Mouse (Mus musculus) erythroblast, adult 5-6 weeks (primary cell): ENCODE data around the gene Lpar3. TPM values are rescaled to one million over a fixed set of nuclear protein-coding genes. Genes with fewer than 3 reads are reported as not detected.

Source experiments
- ATAC-seq: replicated peaks from 2 replicates; pipeline ENCODE4 v1.8.0; 2016; ENCODE audit warnings: moderate number of reproducible peaks, mild to moderate bottlenecking, moderate TSS enrichment, inconsistent platforms; ENCODE audit not compliant: poor library complexity, low FRiP score, severe bottlenecking
- total RNA-seq, 2 experiments: library from RNA; stranded (forward) in 1 of 2; stranded (reverse) in 1 of 2; fragments of 150-400 nt in 1 of 2; fragments of 200-764, 138-1000 nt in 1 of 2; gene quantifications; 2 replicates each; pipeline versions ENCODE4 v1.2.3 to v1.2.4; 2015 to 2017; ENCODE audit warnings: low replicate concordance in 2 of 2

The Lpar3 gene
- total RNA-seq, 2 experiments from 2014 or later = not detected

DNA sequence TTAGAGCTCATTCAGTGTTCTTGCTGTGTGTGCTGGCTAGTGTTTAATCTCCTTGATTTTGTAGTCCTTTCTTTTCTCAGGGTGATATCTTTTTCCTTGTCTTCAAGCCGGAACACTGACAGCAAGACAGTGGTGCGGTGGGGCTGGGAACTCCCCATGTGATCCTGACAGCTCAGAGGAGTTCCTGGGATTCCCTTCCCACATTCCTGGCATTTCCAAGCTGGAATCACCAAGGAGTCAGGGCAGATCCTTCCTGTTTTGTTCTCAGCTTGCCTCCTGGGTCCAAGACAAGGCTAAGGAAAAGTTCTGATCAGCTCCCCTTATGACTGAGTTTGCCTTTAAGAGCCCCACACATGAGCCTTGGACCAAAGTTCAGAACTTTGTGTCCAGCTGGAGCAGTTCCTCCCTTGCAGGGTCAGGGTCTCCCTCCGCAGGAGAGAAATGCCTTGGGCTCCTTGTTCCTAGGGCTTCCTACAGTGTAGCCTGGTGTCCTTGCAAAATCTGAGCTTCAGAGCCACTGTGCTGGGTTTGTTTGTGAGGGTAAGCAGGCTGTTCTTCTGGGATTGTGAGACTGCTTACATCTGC is 33.1 kb downstream of the Lpar3 start:
- ATAC-seq = no peak

DNA sequence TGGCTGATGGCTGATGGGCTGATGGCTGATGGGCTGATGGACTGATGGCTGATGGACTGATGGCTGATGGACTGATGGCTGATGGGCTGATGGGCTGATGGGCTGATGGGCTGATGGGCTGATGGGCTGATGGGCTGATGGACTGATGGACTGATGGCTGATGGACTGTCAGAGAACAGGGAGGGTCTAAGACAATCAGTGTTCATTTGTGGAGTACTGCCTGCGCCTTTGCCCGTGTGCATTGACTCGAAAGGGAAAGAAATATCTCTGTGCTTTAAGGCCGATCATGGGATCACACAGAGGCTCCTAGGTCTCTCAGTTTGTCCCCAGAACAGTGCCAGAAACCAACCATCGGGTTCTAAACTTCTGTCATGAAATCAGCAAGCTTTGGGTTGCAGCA is 34.4 kb downstream of the Lpar3 start:
- ATAC-seq = no peak

DNA sequence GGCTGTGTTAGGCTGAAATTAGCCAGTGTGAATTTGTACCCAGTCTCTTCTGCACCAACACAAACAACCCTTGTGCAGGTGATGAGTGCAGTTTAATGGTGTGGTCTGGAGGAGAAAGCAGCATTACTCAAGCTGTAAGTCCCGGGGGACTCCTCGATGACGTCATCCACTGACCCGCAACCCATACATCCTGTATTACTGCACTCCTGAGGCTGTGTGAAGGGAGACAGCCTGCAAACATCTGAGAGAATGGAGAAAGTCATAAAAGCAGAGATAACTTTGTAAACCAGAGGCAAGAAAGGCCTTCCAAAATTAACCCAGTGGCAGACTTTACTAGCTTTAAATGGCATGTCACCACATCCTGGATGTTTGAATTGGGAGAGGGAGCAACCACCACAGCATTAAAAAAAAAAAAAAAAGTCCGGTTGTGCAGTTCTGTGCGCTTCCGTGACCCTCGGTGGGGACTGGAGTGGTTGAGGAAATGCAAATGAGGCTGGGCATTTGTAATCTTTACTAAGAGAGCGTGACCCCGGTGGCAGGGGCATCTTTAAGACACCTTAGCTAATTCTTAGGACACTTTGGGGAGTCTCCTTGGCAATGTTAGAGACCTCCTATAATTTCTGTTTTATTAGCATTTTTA is 36.8 kb downstream of the Lpar3 start:
- ATAC-seq = no peak

DNA sequence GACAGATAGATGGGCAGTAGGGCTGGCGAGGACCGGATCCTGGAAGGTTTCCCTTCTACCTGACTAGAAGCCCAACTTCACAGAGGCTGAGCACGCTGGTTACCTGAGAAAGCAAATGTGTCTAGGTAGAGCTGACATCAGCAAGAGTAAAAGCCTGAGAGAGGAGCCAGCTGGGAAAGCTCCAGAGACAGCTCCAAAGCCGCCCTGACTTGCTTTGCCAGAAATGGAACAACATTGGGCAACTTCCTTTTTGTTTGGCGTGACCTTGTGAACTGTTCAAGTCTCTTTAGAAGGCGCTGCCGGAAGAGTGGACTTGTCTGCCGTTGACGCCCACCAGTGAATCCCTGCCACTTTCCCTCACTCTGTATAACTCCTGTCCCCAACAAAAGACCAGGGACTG is 39.4 kb downstream of the Lpar3 start:
- no peak for ATAC-seq

DNA sequence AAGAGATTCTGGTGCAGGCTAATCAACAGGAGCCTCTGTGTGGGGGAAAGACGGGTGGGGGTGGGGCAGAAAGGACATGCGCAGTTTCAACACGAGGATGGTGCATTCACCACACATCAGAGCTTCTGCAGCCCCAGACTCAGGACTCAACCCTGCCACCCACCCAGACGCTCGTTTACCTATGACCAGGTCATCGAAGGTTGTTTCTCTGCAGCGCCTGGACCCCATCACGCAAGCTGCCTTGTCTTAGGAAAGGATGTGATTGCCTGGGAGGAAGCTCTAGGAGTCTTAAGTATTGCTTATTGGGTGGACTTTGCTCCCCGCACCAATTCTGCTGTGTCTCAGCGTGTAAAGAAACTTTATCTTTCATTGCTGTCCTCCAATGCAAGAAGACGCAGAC is 40.1 kb downstream of the Lpar3 start:
- no peak for ATAC-seq

DNA sequence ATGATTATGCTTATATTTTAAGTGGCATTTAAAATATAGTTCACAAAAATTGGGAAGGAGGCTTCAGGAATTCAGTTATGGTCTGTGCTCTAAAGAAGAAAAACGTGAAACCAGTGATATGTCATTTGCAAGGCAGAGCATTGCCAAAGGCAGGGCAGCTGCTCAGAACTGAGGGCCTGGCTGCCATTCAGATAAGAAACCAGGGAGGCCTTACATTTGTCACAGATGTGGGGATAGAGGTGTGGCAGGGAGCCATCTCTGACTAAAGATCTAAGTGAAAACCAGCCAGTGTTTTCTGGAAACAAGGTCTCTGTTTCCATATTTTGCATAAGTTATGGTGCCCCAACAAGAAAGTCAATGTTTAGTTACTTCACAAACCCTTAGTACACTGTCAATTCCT is 41.8 kb downstream of the Lpar3 start:
- ATAC-seq = no peak

DNA sequence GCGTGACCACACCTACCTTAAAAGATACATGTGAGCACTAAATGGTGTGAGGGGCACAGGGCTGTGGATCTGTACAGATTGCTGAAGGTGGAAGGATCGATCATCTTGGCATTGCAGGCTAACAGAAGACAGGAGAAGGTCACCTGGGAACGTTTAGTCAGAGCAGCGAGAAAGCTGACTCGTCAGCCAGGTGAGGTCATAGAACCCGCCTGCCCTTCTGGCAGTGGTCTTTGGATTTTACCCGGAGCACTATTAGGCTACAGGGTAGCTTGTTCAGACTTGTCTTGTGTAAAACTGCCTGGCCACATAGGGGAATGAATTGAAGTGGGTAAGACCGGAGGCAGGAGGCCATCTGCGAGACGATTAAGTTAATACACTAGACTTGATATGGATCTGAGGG is 43.4 kb downstream of the Lpar3 start:
- no peak for ATAC-seq

DNA sequence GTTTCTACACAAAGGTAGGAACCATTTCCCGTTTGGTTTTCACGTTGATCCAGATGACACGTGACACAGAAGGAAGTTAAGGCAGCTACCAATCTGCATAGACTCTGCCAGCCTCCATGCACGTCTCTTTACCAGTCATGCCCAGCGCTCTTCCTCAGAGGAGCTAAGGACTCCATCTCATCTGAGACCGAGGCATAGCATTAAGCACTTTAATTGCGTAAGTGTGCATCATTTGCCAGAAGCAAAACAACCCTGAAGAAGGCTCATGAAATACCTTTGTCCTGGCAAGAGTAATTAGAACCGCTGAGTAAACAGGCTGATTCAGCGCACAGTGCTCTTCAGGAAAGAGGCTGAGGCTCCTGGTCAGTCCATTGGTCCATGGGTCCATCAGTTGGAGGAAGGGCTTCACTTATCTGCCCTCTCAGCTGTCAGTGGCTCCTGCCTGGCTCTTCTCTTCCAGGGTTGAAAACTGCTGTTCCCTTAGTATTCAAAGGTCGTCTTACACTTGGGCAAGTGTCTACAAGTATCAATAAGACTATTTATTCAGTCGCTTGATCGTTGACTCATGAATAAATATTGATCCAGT is 44.9 kb downstream of the Lpar3 start:
- no peak for ATAC-seq

DNA sequence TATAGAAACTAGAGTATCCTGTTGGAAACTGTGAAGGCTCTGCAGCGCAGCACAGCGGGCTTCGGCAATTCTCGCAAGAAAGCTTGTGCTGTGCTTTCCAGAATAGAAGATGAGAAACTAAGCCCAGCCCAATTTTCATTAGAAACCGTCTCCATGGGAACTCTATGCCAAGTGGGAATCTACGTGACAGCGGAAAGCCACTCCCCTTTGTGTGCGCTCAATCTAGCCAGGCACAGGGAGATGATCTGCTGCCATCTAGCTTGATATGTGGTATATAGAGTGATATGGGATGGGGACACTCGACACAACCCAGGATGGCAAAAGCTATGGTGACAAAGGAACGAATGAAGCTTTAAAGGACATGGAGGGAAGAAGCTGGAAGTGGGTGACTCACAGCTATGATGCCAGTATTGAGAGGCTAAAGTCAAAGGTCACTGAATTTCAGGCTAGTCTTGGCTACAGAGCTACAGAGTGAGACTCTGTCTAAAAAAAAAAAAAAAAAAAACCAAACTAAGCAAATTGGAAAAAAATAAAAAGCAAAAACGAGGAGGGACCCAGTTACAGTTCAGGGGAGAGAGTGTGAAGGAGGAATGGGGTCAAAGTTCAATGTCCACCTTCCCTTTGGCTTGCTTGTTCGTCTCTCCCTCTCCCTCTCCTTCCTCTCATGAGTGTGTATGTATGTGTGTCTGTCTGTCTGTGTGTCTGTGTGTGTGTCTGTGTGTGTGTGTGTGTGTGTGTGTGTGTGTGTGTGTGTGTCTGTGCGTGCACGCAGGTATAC is 47.5 kb downstream of the Lpar3 start:
- no peak for ATAC-seq

DNA sequence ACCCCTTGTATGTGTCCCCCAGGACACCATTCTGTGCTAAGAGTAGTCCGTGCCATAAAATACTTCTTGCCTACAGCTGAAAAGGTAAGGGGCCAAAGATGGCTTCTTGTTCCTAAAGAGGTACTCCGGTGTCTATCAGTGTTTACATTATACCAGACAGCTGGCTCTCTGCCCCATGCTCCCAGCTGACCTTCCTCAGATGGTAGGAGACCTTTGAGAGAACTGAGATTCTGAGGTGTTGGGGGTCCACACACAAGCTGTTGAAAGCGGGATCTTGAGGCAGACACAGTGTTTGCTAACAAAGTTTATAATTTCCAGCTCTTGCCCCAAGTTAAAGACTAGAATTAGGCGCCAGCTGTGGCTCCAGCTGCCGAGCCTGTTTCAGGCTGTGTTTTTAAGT is 53.7 kb downstream of the Lpar3 start:
- ATAC-seq = no peak

DNA sequence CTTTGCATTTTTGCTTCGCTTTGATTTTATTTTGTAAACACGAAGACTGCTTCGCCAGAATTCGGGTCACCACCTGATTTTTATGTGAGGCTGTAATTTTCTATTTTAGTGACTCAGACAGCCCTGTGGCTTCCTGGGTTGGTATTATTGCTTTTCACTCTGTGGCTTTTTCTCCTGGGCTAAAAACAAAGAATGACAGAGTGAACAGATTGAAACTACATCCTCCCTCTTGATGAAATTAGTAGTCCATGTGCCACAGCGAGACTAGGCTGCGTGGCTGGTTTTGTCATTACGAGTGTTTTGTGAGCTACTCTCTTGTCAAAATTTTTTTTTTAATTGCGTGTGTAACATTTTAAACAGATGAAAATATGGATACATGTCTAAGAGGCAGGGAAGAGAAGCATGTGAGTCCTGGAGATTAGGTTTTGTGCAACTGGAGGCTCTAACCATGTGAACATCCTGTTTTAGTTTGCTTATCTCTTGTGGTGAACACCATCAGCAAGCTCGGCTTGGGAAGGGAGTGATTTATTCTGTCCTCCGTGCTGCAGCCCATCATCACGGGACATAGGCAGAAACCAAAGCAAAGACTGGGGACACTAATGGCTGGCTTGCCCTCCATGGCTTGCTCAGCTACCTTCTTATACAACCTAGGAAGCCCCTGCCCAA is 54.7 kb downstream of the Lpar3 start:
- no peak for ATAC-seq

DNA sequence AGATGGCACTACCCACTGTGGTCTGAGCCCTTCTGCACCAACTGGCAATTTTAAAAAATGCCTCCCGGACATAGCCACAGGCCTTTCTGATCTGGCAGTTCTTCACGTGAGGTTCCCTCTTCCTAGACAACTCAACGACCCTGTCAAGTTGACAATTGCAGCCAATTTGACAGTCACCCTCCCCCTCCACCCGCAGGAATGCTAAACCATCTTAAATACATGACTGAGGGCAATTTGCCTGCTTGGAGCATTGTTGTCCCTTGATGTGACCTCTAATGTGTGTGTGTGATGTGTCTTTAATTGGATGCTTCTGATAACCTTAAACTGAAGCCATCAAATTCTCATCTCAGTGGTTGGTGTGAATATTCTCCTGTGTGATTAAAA is 55.3 kb downstream of the Lpar3 start:
- no peak for ATAC-seq

DNA sequence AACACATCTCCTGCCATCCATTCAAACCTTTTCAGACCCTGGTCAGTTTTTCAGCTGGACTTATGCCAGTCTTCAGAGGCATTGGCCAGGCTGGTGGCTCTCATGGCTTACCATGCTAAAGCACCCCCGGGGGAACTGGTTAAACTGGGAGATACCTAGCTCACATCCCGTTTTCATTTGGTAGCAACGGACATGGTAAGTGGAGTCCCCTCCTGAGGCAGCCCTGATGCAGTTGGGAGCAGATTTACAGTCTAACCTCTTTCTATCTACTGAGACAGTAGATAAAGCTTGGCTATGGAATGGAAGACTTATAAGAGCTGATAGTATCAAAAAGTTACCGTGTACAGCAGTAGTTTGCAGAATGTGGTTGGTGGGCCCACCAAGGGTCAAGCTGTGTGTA is 56.2 kb downstream of the Lpar3 start:
- no peak for ATAC-seq

DNA sequence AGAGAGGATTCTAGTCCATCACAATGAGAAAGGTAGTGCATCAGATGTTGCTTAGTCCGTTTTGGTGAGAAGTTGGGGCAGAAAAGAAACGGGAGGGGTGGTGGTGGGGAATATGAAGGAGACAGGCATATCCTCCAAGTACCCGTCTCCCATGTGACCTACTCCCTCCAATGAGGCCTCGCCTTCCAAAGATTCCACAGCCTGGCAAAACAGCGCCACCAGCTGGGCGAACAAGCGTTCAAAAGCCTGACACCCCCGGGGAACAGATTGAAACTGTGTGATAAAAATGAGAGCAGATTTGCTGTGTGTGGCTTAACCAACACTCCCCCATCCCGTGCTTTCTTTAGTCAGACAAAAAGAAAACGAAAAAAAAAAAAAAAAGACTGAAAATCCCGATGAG is 56.7 kb downstream of the Lpar3 start:
- ATAC-seq = no peak

DNA sequence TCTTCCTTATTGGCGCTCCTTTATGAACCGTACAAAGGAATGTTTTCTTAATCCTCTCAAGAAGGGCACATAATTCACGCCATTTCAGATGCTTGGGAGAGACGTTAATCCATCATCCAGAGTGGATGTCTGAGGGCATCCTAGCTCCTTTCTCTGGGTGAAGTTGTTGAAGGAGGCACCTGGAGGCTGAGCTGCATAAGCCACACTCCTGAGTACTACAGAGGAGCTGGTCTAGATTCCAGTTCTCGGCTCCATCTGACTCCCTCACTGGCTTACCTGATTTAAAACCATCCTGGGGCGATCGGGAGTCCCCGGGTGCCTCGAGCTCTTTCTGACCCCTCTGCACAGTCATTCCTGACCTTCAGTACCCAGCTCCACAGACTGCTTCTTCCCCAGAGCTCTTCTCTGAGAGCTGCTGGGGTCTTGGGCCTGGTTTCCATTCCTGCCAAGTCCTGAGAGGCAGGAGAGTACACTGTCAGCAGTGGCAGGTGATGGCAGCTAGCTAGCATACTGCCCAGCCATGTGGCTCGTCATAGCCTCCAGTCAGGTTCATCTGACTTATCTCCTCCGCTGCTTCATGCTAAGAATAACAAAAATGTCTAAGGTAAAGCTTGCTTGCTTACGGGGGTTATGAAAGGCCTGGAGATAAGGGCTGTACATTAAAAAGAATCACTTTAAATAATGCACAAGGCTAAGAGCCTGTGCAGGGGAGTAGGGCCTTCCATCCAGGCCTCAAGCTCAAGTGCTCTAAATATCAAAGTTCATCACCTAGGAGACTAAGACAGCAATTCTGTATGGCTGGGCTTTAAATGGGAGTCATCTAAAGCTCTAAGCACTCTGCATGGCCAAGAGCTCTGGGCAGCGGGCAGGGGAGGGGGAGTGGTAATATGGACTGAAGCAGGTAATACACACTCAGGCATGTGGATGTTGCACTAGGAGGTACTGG is 57.7 kb downstream of the Lpar3 start:
- ATAC-seq = no peak

DNA sequence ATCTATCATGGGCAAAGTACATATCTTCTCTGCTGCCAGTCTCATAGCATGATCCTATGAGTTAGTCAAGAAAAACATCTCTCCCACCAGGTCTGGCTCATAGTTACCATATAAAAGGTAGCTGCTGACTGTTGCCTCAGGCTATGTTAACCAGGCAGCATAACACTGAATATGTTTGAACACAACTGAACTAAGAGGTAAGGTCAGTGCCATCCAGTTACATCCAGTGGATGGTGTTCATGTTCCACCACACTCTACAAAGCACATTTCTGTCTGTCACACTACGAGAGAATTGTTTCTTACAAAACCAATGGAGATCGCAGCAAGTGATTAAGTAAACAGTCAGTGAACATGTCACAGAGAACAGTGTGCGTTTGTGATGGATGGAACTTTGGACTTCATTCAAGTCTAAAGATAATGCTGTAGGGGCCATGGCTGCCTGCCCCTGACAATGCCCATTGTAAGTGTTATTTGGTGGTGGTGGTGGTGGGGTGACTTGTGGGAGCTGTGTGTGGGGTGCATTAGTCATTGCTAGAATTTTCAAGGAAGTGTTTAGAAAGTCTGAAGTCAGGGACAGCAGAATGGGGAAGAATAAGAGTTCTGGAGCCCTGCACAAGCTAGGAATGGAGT is 63.1 kb downstream of the Lpar3 start:
- ATAC-seq = no peak

DNA sequence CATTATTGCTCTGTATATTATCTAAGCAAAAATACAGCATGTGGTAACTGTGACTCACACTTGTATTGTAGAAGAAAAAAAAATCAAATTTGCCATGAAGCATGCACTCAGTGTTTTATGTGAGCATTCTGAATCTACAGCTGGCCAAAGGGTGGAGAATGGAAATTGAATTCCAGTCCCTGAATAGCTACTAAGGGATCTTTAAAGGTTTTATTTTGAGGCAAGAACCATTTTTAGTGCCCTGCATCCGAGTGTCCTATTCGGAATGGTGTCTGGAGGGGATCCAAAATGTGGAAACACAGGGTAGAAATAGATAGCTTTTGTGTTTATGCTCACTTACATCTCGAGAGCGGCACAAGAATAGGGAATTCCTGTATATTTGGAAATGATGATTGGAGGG is 65.4 kb downstream of the Lpar3 start:
- ATAC-seq = no peak

DNA sequence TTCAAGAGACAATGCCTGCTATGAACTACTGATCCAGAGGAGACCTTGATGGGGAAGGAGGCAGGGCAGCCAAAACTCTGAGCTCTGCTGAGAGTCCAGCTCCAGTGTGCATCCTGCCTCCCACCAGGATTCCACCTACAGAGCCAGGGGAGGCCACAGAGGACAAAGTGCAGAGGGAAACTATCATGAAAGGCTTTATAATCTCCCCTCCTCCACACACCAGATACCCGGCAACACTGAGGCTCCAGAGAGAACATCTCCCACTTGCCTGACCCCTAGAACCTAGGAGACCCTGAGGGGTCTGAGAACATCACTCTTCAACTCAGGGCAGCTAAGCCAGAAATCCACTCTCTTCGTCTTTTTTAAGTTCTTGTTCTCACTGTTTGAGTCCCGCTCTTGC is 71.2 kb downstream of the Lpar3 start:
- no peak for ATAC-seq

DNA sequence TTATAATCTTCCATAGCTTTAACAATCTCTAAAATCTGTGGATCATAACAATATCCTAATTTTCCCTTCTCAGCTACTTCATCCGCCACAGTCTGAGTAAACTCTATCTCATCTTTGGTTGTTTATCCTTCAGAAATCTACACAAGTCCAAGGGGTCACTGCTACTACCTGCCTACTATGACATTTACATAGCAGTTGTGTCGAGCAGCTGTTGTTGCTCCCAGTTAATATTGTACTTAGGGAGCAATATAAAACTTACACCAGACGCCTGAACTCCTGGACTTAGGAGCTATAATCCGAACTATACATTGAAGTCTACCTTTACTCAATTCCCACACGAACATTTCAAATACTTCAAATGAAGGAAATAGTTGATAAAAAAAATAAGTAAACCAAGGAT is 71.8 kb downstream of the Lpar3 start:
- no peak for ATAC-seq
